Mouse (Mus musculus) ES-Bruce4 (cell line): ENCODE results near the gene Tgif2.

ENCODE experiments used
- CTCF ChIP-seq: IDR thresholded peaks from one replicate; pipeline ENCODE4 v1.8.1; 2011; ENCODE audit warnings: low read depth, low read length
- POLR2A ChIP-seq: IDR thresholded peaks from one replicate; pipeline ENCODE4 v1.8.1; 2011; ENCODE audit warnings: low read length; ENCODE audit not compliant: insufficient read depth

DNA sequence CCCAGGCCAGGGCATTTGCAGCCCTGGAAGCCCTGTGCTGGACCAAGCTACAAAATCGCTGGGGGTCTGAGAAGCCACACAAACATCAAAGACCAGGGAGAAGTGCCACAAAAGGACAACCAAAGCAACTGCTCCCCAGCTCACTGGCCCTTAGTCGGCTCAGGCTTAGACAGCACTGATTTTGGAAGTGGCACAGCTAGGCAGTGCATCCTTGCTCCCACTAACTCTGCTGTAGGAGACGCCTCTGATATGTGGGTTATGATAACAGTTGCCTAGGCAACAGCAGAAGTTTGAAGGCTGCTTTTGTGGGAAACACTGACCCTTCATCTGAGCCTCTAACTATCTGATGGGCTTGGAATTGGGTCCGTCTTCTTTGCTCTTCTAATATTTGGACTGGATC lies 59.4 kb downstream of the Tgif2 start:
- TF ChIP-seq POLR2A: no peak
- TF ChIP-seq CTCF: no peak
